Mouse (Mus musculus): ENCODE data around the gene Pnldc1. TPM values are rescaled to one million over a fixed set of nuclear protein-coding genes. Genes with fewer than 3 reads are reported as not detected.
"Not testable (repeated sequence)": the region's sequence is repeated elsewhere in the genome, so short reads cannot be mapped to it uniquely, and the experiment has no call there.

The Pnldc1 gene
- polyA plus RNA-seq, 1 experiment from 2014 or later, result 0.65 TPM

- Histone ChIP-seq H3K4me2 (ENCODE audit: low read length) (peak overlapping the region; percentile 41), H3K36me3 (ENCODE audit: control insufficient read depth, insufficient read depth, low read length) (peaks cover 18% of the 10 kb centered on the region), H3K4me3 (ENCODE audit: low read depth, low read length) (0 out of 2 replicates have a peak overlapping the region, but pooled peaks have one; percentile 24)
- not testable (repeated sequence) for H3K9ac ChIP-seq (ENCODE audit: low read length); H3K27ac ChIP-seq (ENCODE audit: low read depth); H3K27me3 ChIP-seq (replicated peaks; ENCODE audit: control insufficient read depth, insufficient read depth, low read length); H3K9me3 ChIP-seq (ENCODE audit: control insufficient read depth, low read length); H3K4me1 ChIP-seq (replicated peaks; ENCODE audit: control insufficient read depth, insufficient read depth, low read length); DNase-seq (ENCODE audit: low spot score)
- 65% methylated on average over 2 of the region's 12 CpGs for WGBS
- 0 out of 2 replicates have a peak, but pooled peaks have one; percentile 13 for ATAC-seq (replicated peaks; ENCODE audit: low FRiP score, low TSS enrichment, low read depth)
Measured at GRCm38 (mm10) chr17:12939377-12940148, 29.5 kb upstream of the Pnldc1 start.

GRCm38 (mm10) chr17:12938077-12938476 lies 28.0 kb upstream of the Pnldc1 start:
- Histone ChIP-seq H3K9ac (ENCODE audit: low read length) (no peak overlapping the region), H3K4me1 (replicated peaks; ENCODE audit: control insufficient read depth, insufficient read depth, low read length) (no peaks in the 10 kb centered on the region), H3K4me2 (ENCODE audit: low read length) (no peak overlapping the region), H3K9me3 (ENCODE audit: control insufficient read depth, low read length) (no peaks in the 10 kb centered on the region), H3K27ac (ENCODE audit: low read depth) (no peak overlapping the region), H3K36me3 (ENCODE audit: control insufficient read depth, insufficient read depth, low read length) (peaks cover 8% of the 10 kb centered on the region), H3K27me3 (replicated peaks; ENCODE audit: control insufficient read depth, insufficient read depth, low read length) (no peaks in the 10 kb centered on the region), H3K4me3 (ENCODE audit: low read depth, low read length) (no peak overlapping the region)
- WGBS, result 61% methylated on average over 2 of the region's 2 CpGs
- ATAC-seq (replicated peaks; ENCODE audit: low FRiP score, low TSS enrichment, low read depth) (no peak), DNase-seq (ENCODE audit: low spot score) (no peak)

GRCm38 (mm10) chr17:12937412-12937970 lies 27.5 kb upstream of the Pnldc1 start:
- H3K9ac ChIP-seq (ENCODE audit: low read length), result no peak overlapping the region
- H3K4me2 ChIP-seq (ENCODE audit: low read length), result no peak overlapping the region
- DNase-seq (ENCODE audit: low spot score), result no peak
- no peak for ATAC-seq (replicated peaks; ENCODE audit: low FRiP score, low TSS enrichment, low read depth)
- H3K36me3 ChIP-seq (ENCODE audit: control insufficient read depth, insufficient read depth, low read length), result peaks cover 2% of the 10 kb centered on the region
- H3K27me3 ChIP-seq (replicated peaks; ENCODE audit: control insufficient read depth, insufficient read depth, low read length), result no peaks in the 10 kb centered on the region
- H3K4me3 ChIP-seq (ENCODE audit: low read depth, low read length), result no peak overlapping the region
- 77% methylated on average over 2 of the region's 2 CpGs for WGBS
- H3K4me1 ChIP-seq (replicated peaks; ENCODE audit: control insufficient read depth, insufficient read depth, low read length), result no peaks in the 10 kb centered on the region
- no peak overlapping the region for H3K27ac ChIP-seq (ENCODE audit: low read depth)
- H3K9me3 ChIP-seq (ENCODE audit: control insufficient read depth, low read length), result no peaks in the 10 kb centered on the region

GRCm38 (mm10) chr17:12935719-12936118 lies 25.7 kb upstream of the Pnldc1 start:
- Histone ChIP-seq H3K4me3 (ENCODE audit: low read depth, low read length) (no peak overlapping the region), H3K9me3 (ENCODE audit: control insufficient read depth, low read length) (no peaks in the 10 kb centered on the region), H3K36me3 (ENCODE audit: control insufficient read depth, insufficient read depth, low read length) (no peaks in the 10 kb centered on the region), H3K9ac (ENCODE audit: low read length) (no peak overlapping the region), H3K27me3 (replicated peaks; ENCODE audit: control insufficient read depth, insufficient read depth, low read length) (no peaks in the 10 kb centered on the region), H3K4me1 (replicated peaks; ENCODE audit: control insufficient read depth, insufficient read depth, low read length) (no peaks in the 10 kb centered on the region), H3K4me2 (ENCODE audit: low read length) (no peak overlapping the region), H3K27ac (ENCODE audit: low read depth) (no peak overlapping the region)
- no peak for DNase-seq (ENCODE audit: low spot score)
- no peak for ATAC-seq (replicated peaks; ENCODE audit: low FRiP score, low TSS enrichment, low read depth)
- 70% methylated on average over 4 of the region's 4 CpGs for WGBS

GRCm38 (mm10) chr17:12931576-12931975 lies 21.5 kb upstream of the Pnldc1 start:
- H3K27me3 ChIP-seq (replicated peaks; ENCODE audit: control insufficient read depth, insufficient read depth, low read length); H3K4me3 ChIP-seq (ENCODE audit: low read depth, low read length); H3K9me3 ChIP-seq (ENCODE audit: control insufficient read depth, low read length); H3K4me2 ChIP-seq (ENCODE audit: low read length); ATAC-seq (replicated peaks; ENCODE audit: low FRiP score, low TSS enrichment, low read depth); H3K27ac ChIP-seq (ENCODE audit: low read depth); H3K36me3 ChIP-seq (ENCODE audit: control insufficient read depth, insufficient read depth, low read length); H3K4me1 ChIP-seq (replicated peaks; ENCODE audit: control insufficient read depth, insufficient read depth, low read length); H3K9ac ChIP-seq (ENCODE audit: low read length); DNase-seq (ENCODE audit: low spot score): not testable (repeated sequence)
- 84% methylated on average over 5 of the region's 5 CpGs for WGBS

- Histone ChIP-seq H3K4me3 (ENCODE audit: low read depth, low read length) (no peak overlapping the region), H3K4me1 (replicated peaks; ENCODE audit: control insufficient read depth, insufficient read depth, low read length) (no peaks in the 10 kb centered on the region), H3K27ac (ENCODE audit: low read depth) (no peak overlapping the region), H3K9me3 (ENCODE audit: control insufficient read depth, low read length) (no peaks in the 10 kb centered on the region), H3K36me3 (ENCODE audit: control insufficient read depth, insufficient read depth, low read length) (peaks cover 59% of the 10 kb centered on the region), H3K4me2 (ENCODE audit: low read length) (no peak overlapping the region), H3K27me3 (replicated peaks; ENCODE audit: control insufficient read depth, insufficient read depth, low read length) (no peaks in the 10 kb centered on the region), H3K9ac (ENCODE audit: low read length) (no peak overlapping the region)
- 88% methylated on average over 8 of the region's 8 CpGs for WGBS
- DNase-seq (ENCODE audit: low spot score) (no peak), ATAC-seq (replicated peaks; ENCODE audit: low FRiP score, low TSS enrichment, low read depth) (no peak)
Measured at GRCm38 (mm10) chr17:12925703-12926180, 15.7 kb upstream of the Pnldc1 start.

- Histone ChIP-seq H3K4me1 (replicated peaks; ENCODE audit: control insufficient read depth, insufficient read depth, low read length) (no peaks in the 10 kb centered on the region), H3K9ac (ENCODE audit: low read length) (no peak overlapping the region), H3K4me2 (ENCODE audit: low read length) (no peak overlapping the region), H3K27ac (ENCODE audit: low read depth) (no peak overlapping the region), H3K4me3 (ENCODE audit: low read depth, low read length) (no peak overlapping the region), H3K36me3 (ENCODE audit: control insufficient read depth, insufficient read depth, low read length) (peaks cover 67% of the 10 kb centered on the region), H3K27me3 (replicated peaks; ENCODE audit: control insufficient read depth, insufficient read depth, low read length) (no peaks in the 10 kb centered on the region), H3K9me3 (ENCODE audit: control insufficient read depth, low read length) (no peaks in the 10 kb centered on the region)
- no peak for ATAC-seq (replicated peaks; ENCODE audit: low FRiP score, low TSS enrichment, low read depth)
- 91% methylated on average over 3 of the region's 3 CpGs for WGBS
- DNase-seq (ENCODE audit: low spot score), result no peak
Measured at GRCm38 (mm10) chr17:12925001-12925400, 15.0 kb upstream of the Pnldc1 start.

GRCm38 (mm10) chr17:12921073-12921472 lies 11.0 kb upstream of the Pnldc1 start:
- Histone ChIP-seq H3K9me3 (ENCODE audit: control insufficient read depth, low read length) (no peaks in the 10 kb centered on the region), H3K9ac (ENCODE audit: low read length) (no peak overlapping the region), H3K4me2 (ENCODE audit: low read length) (no peak overlapping the region), H3K4me3 (ENCODE audit: low read depth, low read length) (no peak overlapping the region), H3K27me3 (replicated peaks; ENCODE audit: control insufficient read depth, insufficient read depth, low read length) (no peaks in the 10 kb centered on the region), H3K36me3 (ENCODE audit: control insufficient read depth, insufficient read depth, low read length) (peaks cover 78% of the 10 kb centered on the region), H3K4me1 (replicated peaks; ENCODE audit: control insufficient read depth, insufficient read depth, low read length) (peaks cover 7% of the 10 kb centered on the region; the same call in 1 of the 2 replicates), H3K27ac (ENCODE audit: low read depth) (no peak overlapping the region)
- ATAC-seq (replicated peaks; ENCODE audit: low FRiP score, low TSS enrichment, low read depth), result no peak
- DNase-seq (ENCODE audit: low spot score), result no peak
- 100% methylated on average over 1 of the region's 1 CpGs for WGBS
